Mouse (Mus musculus) B cell, adult 67 days (primary cell): ENCODE data around the gene Phb. TPM values are rescaled to one million over a fixed set of nuclear protein-coding genes. Genes with fewer than 3 reads are reported as not detected.

ENCODE experiments used
- total RNA-seq, 2 experiments: library from RNA; stranded (reverse); gene quantifications; 4 replicates each; pipeline ENCODE4 v1.2.4; 2023

Gene Phb
- 10 to 100 TPM; 53.9 to 63.9 TPM for total RNA-seq

DNA sequence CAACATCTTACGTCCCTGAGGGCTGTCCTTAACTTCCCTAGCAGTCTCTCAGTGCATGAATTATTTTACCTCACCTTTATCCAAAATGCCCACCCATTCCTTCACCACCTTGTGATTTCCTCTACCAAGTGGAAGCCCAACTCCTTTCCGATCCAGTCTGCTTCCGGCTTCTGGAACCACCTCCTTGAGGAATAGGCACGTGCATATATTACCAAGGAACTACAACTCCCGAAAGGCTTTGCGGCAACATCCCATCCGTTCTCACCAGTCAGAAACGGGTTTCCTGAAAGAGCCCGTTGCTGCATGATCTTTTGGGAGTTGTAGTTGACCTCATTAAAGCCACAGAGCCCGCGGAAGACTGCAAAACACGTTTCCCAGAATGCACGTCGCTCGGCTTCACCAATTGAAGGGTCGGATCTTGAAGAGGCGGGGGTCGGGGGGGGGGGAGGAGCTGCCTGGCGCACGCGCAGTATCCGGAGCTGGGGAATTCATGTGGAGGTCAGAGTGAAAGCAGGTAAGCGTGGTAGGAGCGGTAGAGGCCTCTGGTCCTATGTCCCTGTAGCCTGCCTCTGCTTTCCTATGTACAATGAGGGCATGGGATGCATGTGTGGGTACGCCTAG, at the start of gene Phb:
Gene Phb, plus strand, starts transcription at position 429 of the 621 bp plus-strand sequence.

DNA sequence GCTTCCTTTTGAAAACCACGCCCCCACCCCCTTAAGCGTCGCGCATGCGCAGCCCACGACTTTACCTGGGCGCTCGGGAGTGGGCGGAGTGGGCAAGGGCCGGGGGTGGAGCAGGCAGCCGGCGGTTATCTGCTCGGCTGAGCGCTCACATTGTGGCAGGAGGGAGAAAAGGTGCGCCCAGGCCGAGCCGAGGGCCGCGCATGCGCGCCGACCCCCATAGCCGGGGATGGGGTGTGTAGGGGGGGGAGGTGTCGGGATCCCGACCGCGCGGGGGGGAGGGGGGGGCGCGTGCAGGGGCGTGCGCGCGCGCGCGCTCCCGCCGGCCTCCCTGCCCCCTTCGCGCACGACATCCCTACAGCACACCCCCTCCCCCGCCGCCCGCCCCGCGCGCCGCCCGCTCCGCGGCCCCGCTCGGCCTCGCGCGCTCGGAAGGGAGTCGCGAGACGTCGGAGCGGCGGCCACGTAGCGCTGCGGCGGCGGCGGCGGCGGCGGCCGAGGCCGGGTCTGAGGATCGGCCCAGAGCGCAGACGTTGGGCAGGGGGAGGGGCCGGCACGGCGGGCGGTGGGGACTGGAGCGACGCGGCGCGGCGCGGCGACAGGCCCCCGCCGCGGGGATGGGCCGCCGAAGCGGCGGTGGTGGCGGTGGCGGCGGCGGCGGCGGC, 45.9 kb downstream of the Phb start, which contains the start of gene Zfp652:
Gene Zfp652, plus strand, starts transcription at position 111 of the 662 bp plus-strand sequence.

DNA sequence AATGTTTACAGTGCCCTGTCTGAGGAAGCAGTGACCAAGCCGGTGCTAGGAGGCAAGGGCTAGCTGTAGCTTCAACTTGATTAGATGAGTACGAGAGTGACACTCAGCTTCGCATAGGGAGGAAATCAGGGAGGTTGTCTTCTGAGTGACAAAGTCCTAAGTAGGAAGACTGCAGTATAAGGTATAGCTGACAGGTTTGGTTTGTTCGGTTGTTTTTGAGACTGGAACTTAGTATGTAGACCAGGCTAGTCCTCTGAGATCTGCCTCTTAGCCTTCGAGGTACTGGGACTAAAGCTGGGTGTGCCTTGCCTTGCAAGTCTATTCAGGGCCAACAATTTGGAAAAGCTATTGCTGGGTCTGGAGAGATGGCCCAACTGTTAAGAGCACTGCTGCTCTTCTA, 56.5 kb downstream of the Phb start, which contains the start of gene B130006D01Rik:
Gene B130006D01Rik, plus strand, starts transcription at position 301 of the 400 bp plus-strand sequence.

Other genes starting within 250 kb of the Phb start
- gene Nxph3, start 152.4 kb upstream of the Phb start, total RNA-seq: not detected
- 1 to 10 TPM; 6.9 to 8.7 TPM for gene Ngfr, start 79.2 kb upstream of the Phb start, total RNA-seq
- gene Zfp652, start 45.7 kb downstream of the Phb start, total RNA-seq: 10 to 100 TPM; 68.4 to 75.1 TPM
- 1 to 10 TPM; 4.0 to 4.8 TPM for gene B130006D01Rik, start 56.6 kb downstream of the Phb start, total RNA-seq
- not detected for gene Phospho1, start 157.5 kb downstream of the Phb start, total RNA-seq
- gene Gngt2, start 170.3 kb downstream of the Phb start, total RNA-seq: 10 to 100 TPM; 52.4 to 62.8 TPM
- gene Abi3, start 175.5 kb downstream of the Phb start, total RNA-seq: 100 to 1,000 TPM in 1 of 2 experiments, 10 to 100 TPM in 1; 98.9 to 106 TPM
- under 1 TPM; 0.41 to 0.42 TPM for gene B4galnt2, start 247.9 kb downstream of the Phb start, total RNA-seq